In genomic region chr13:109639286-109639685, GRCm38 (mm10) we compare ENCODE assay signal across 26 mouse cellular contexts.
DNase-seq lines count a peak whose midpoint lies in the region; ATAC-seq lines count a peak whose summit lies in the region.
"Had no signal": no experiment of that assay in that cellular context is flagged by ENCODE, and none has a peak within 500 bp of the region (broad histone marks: within the 10 kb centered on the region; RNA-seq: fewer than 3 reads in every experiment).

No protein-coding gene starts in this region.

- H3K36me3 ChIP-seq in heart, embryonic 13.5 days, result no peaks in the 10 kb centered on the region
- no peaks in the 10 kb centered on the region for H3K36me3 ChIP-seq in liver, embryonic 12.5 days
- no peaks in the 10 kb centered on the region for H3K36me3 ChIP-seq in liver, embryonic 11.5 days (ENCODE audit: control insufficient read depth, insufficient read depth, low read length)
- H3K36me3 ChIP-seq: embryonic facial prominence, embryonic 13.5 days; forebrain, embryonic 10.5 days; forebrain, embryonic 15.5 days; G1E; intestine, embryonic 15.5 days; limb, embryonic 13.5 days; midbrain, embryonic 13.5 days had no signal

- no peak for DNase-seq in heart, postnatal 25 days (ENCODE audit: low spot score)
- DNase-seq in liver, embryonic 11.5 days (ENCODE audit: low spot score), result no peak
- DNase-seq in lung, postnatal 10 days, result peak; percentile 45
- no peak for DNase-seq in lung, adult 18-20 months
- DNase-seq: cerebellum, adult 18-20 months; cerebellum, postnatal 10 days; heart, adult 2 months; heart, postnatal 10 days; kidney, adult 8-10 months; kidney, postnatal 14 days; retina, postnatal 1 day; right cerebral cortex, postnatal 14 days; thymus, postnatal 4 days had no signal

- no peak overlapping the region for H3K9ac ChIP-seq in heart, embryonic 13.5 days
- H3K9ac ChIP-seq in liver, embryonic 12.5 days, result no peak overlapping the region
- no peak overlapping the region for H3K9ac ChIP-seq in liver, embryonic 11.5 days (ENCODE audit: low read depth, low read length)
- H3K9ac ChIP-seq: embryonic facial prominence, embryonic 13.5 days; forebrain, embryonic 15.5 days; heart, embryonic 12.5 days; intestine, embryonic 15.5 days; limb, embryonic 13.5 days; midbrain, embryonic 13.5 days had no signal

- H3K27me3 ChIP-seq in heart, embryonic 13.5 days (replicated peaks), result no peaks in the 10 kb centered on the region
- no peaks in the 10 kb centered on the region for H3K27me3 ChIP-seq in liver, embryonic 12.5 days (replicated peaks)
- H3K27me3 ChIP-seq in liver, embryonic 11.5 days (replicated peaks; ENCODE audit: control insufficient read depth, insufficient read depth, low read length), result no peaks in the 10 kb centered on the region
- H3K27me3 ChIP-seq: forebrain, embryonic 15.5 days; heart, embryonic 12.5 days; intestine, embryonic 15.5 days; limb, embryonic 13.5 days; midbrain, embryonic 13.5 days had no signal

- WGBS in heart, embryonic 13.5 days, result 75% methylated on average over 6 of the region's 6 CpGs
- 77% methylated on average over 6 of the region's 6 CpGs for WGBS in liver, embryonic 12.5 days (ENCODE audit: insufficient replicate concordance)
- 85% methylated on average over 6 of the region's 6 CpGs for WGBS in liver, embryonic 11.5 days

- H3K4me1 ChIP-seq in heart, embryonic 13.5 days, result peaks cover 63% of the 10 kb centered on the region
- peaks cover 58% of the 10 kb centered on the region for H3K4me1 ChIP-seq in liver, embryonic 12.5 days
- H3K4me1 ChIP-seq in liver, embryonic 11.5 days (replicated peaks; ENCODE audit: control insufficient read depth, insufficient read depth, low read length), result peaks cover 21% of the 10 kb centered on the region
- H3K4me1 ChIP-seq: embryonic facial prominence, embryonic 13.5 days; forebrain, embryonic 15.5 days; intestine, embryonic 15.5 days had no signal

- 0 out of 2 replicates have a peak overlapping the region, but pooled peaks have one; percentile 24 for H3K27ac ChIP-seq in heart, embryonic 13.5 days (replicated peaks)
- 0 out of 2 replicates have a peak overlapping the region, but pooled peaks have one; percentile 2 for H3K27ac ChIP-seq in liver, embryonic 12.5 days
- no peak overlapping the region for H3K27ac ChIP-seq in liver, embryonic 11.5 days (ENCODE audit: low read depth, low read length)
- H3K27ac ChIP-seq: embryonic facial prominence, embryonic 13.5 days; forebrain, embryonic 10.5 days; forebrain, embryonic 15.5 days; heart, adult 2 months; hindbrain, postnatal 0 days; intestine, embryonic 15.5 days; limb, embryonic 13.5 days; macrophage; midbrain, embryonic 13.5 days had no signal

- intact Hi-C loops in heart, postnatal 25 days (cut with DNase I), result no loop called here

- ATAC-seq in heart, embryonic 13.5 days (ENCODE audit: extremely low read depth, insufficient number of reproducible peaks, low FRiP score, low TSS enrichment), result no peak
- no peak for ATAC-seq in liver, embryonic 12.5 days
- ATAC-seq in liver, embryonic 11.5 days (replicated peaks; ENCODE audit: low FRiP score), result no peak
- ATAC-seq in monocyte, adult 5-6 weeks (replicated peaks; ENCODE audit: insufficient number of reproducible peaks, low FRiP score, low TSS enrichment, poor library complexity, severe bottlenecking), result no peak
- ATAC-seq: forebrain, embryonic 15.5 days; hindbrain, postnatal 0 days; intestine, embryonic 15.5 days; midbrain, embryonic 13.5 days had no signal

- no peak overlapping the region for H3K4me3 ChIP-seq in heart, embryonic 13.5 days
- H3K4me3 ChIP-seq in liver, embryonic 12.5 days, result no peak overlapping the region
- no peak overlapping the region for H3K4me3 ChIP-seq in liver, embryonic 11.5 days (ENCODE audit: low read depth, low read length)
- H3K4me3 ChIP-seq: embryonic facial prominence, embryonic 13.5 days; forebrain, embryonic 10.5 days; forebrain, embryonic 15.5 days; heart, adult 2 months; heart, embryonic 12.5 days; intestine, embryonic 15.5 days; limb, embryonic 13.5 days; midbrain, embryonic 13.5 days had no signal

- no peak overlapping the region for H3K4me2 ChIP-seq in heart, embryonic 13.5 days
- no peak overlapping the region for H3K4me2 ChIP-seq in liver, embryonic 12.5 days
- no peak overlapping the region for H3K4me2 ChIP-seq in liver, embryonic 11.5 days
- H3K4me2 ChIP-seq: embryonic facial prominence, embryonic 13.5 days; forebrain, embryonic 15.5 days; heart, embryonic 12.5 days; intestine, embryonic 15.5 days; limb, embryonic 13.5 days; midbrain, embryonic 13.5 days had no signal

- H3K9me3 ChIP-seq in heart, embryonic 13.5 days, result no peaks in the 10 kb centered on the region
- H3K9me3 ChIP-seq in liver, embryonic 12.5 days (replicated peaks), result no peaks in the 10 kb centered on the region
- H3K9me3 ChIP-seq in liver, embryonic 11.5 days (ENCODE audit: control insufficient read depth, low read length), result no peaks in the 10 kb centered on the region
- H3K9me3 ChIP-seq: embryonic facial prominence, embryonic 13.5 days; forebrain, embryonic 10.5 days; forebrain, embryonic 15.5 days; G1E; heart, embryonic 12.5 days; intestine, embryonic 15.5 days; limb, embryonic 13.5 days; midbrain, embryonic 13.5 days had no signal
